Mouse (Mus musculus) stomach, postnatal 0 days (tissue): ENCODE results near the gene Celf6.

ENCODE experiments used
- CTCF ChIP-seq: IDR thresholded peaks from 2 replicates; pipeline ENCODE4 v1.5.1; 2016; ENCODE audit warnings: antibody characterized with exemption, low read depth, mild to moderate bottlenecking, moderate library complexity
- EP300 ChIP-seq: optimal IDR thresholded peaks from 2 replicates; pipeline ENCODE3; 2016; ENCODE audit warnings: antibody characterized with exemption

- no peak for TF ChIP-seq CTCF
- no peak for TF ChIP-seq EP300
Measured at GRCm38 (mm10) chr9:59601661-59602060, 23.9 kb downstream of the Celf6 start.
